Mouse (Mus musculus) layer of hippocampus, adult 11-12 months (tissue): ENCODE measurements at regions not wholly inside any gene's neighbourhood (a gene's known extent, or its start where the extent isn't known, plus 50 kb on each side); places are given as distances from the start of the nearest gene placed in this dataset.
A peak's percentile ranks its signal among the peaks of the same experiment; 100 is the strongest.
"Not testable (repeated sequence)": the region's sequence is repeated elsewhere in the genome, so short reads cannot be mapped to it uniquely, and the experiment has no call there.

ENCODE experiments used
- DNase-seq: peaks from one replicate; pipeline ENCODE4 v3.0.0; 2022; ENCODE audit warnings: low spot score

- DNase-seq, result no peak
Observed at GRCm38 (mm10) chr4:51519281-51519680, 302.8 kb downstream of the Cylc2 start.

- no peak for DNase-seq
Observed at GRCm38 (mm10) chr4:51519750-51520149, 303.3 kb downstream of the Cylc2 start.

GRCm38 (mm10) chr4:51545419-51545818 is 328.9 kb downstream of the Cylc2 start:
- DNase-seq, result no peak

- DNase-seq, result no peak
Observed at GRCm38 (mm10) chr4:51559693-51560092, 343.2 kb downstream of the Cylc2 start.

GRCm38 (mm10) chr4:51560100-51560499 is 343.6 kb downstream of the Cylc2 start:
- DNase-seq, result no peak

- DNase-seq, result no peak
Observed at GRCm38 (mm10) chr4:51562379-51562778, 345.9 kb downstream of the Cylc2 start.

GRCm38 (mm10) chr4:51576456-51576855 is 360.0 kb downstream of the Cylc2 start:
- DNase-seq, result no peak

GRCm38 (mm10) chr4:51594044-51594443 is 377.6 kb downstream of the Cylc2 start:
- DNase-seq, result no peak

- no peak for DNase-seq
Observed at GRCm38 (mm10) chr4:51597850-51598249, 381.4 kb downstream of the Cylc2 start.

- DNase-seq, result no peak
Observed at GRCm38 (mm10) chr4:51599984-51600747, 383.7 kb downstream of the Cylc2 start.

GRCm38 (mm10) chr4:51627289-51627688 is 410.8 kb downstream of the Cylc2 start:
- no peak for DNase-seq

- DNase-seq, result no peak
Observed at GRCm38 (mm10) chr4:51633471-51633870, 417.0 kb downstream of the Cylc2 start.

- no peak for DNase-seq
Observed at GRCm38 (mm10) chr4:51657325-51657724, 440.8 kb downstream of the Cylc2 start.

GRCm38 (mm10) chr4:51658286-51658685 is 441.8 kb downstream of the Cylc2 start:
- no peak for DNase-seq

GRCm38 (mm10) chr4:51671516-51671915 is 455.0 kb downstream of the Cylc2 start:
- peak; percentile 72 for DNase-seq

GRCm38 (mm10) chr4:51674406-51674805 is 457.9 kb downstream of the Cylc2 start:
- no peak for DNase-seq

- peak; percentile 11 for DNase-seq
Observed at GRCm38 (mm10) chr4:51679097-51679496, 462.6 kb downstream of the Cylc2 start.

- not testable (repeated sequence) for DNase-seq
Observed at GRCm38 (mm10) chr4:51683345-51683744, 466.9 kb downstream of the Cylc2 start.

- no peak for DNase-seq
Observed at GRCm38 (mm10) chr4:51686651-51687050, 470.2 kb downstream of the Cylc2 start.
